Mouse (Mus musculus): ENCODE results near the gene Gm3618. TPM values are rescaled to one million over a fixed set of nuclear protein-coding genes. Genes with fewer than 3 reads are reported as not detected.

Gm3618 gene
- not detected for polyA plus RNA-seq (2014; fragmentation: Illumina TruSeq; extraction: RNeasy Lipid Tissue Mini Kit (QIAGEN cat#74804); ENCODE audit: low read depth, low replicate concordance)

GRCm38 (mm10) chr14:6343578-6343977 is at the start of gene Gm3618:
Gene Gm3618, minus strand, starts transcription at chr14:6343678.

GRCm38 (mm10) chr14:6390219-6390618 is 46.7 kb upstream of the Gm3618 start, which contains the start of gene Gm16440:
Gene Gm16440, minus strand, starts transcription at chr14:6390319.

GRCm38 (mm10) chr14:6304743-6305142 is 38.7 kb downstream of the Gm3618 start, which contains the start of gene Gm21103:
Gene Gm21103, minus strand, starts transcription at chr14:6304843.

GRCm38 (mm10) chr14:6286931-6287715 is 56.4 kb downstream of the Gm3618 start, which contains the start of gene Gm3411:
Gene Gm3411, minus strand, starts transcription at chr14:6287250.

Other genes with a start within 250 kb of the Gm3618 start
- 0.53 TPM for gene Gm8206, start 249.7 kb downstream of the Gm3618 start, polyA plus RNA-seq (2014; fragmentation: Illumina TruSeq; extraction: RNeasy Lipid Tissue Mini Kit (QIAGEN cat#74804); ENCODE audit: low read depth, low replicate concordance)
- not detected for gene Gm3468, start 235.0 kb downstream of the Gm3618 start, polyA plus RNA-seq (2014; fragmentation: Illumina TruSeq; extraction: RNeasy Lipid Tissue Mini Kit (QIAGEN cat#74804); ENCODE audit: low read depth, low replicate concordance)
- gene Gm3476, start 217.9 kb downstream of the Gm3618 start, polyA plus RNA-seq (2014; fragmentation: Illumina TruSeq; extraction: RNeasy Lipid Tissue Mini Kit (QIAGEN cat#74804); ENCODE audit: low read depth, low replicate concordance): not detected
- not detected for gene Gm21560, start 124.4 kb downstream of the Gm3618 start, polyA plus RNA-seq (2014; fragmentation: Illumina TruSeq; extraction: RNeasy Lipid Tissue Mini Kit (QIAGEN cat#74804); ENCODE audit: low read depth, low replicate concordance)
- 1.9 TPM for gene Gm3411, start 56.4 kb downstream of the Gm3618 start, polyA plus RNA-seq (2014; fragmentation: Illumina TruSeq; extraction: RNeasy Lipid Tissue Mini Kit (QIAGEN cat#74804); ENCODE audit: low read depth, low replicate concordance)
- gene Gm21103, start 38.8 kb downstream of the Gm3618 start, polyA plus RNA-seq (2014; fragmentation: Illumina TruSeq; extraction: RNeasy Lipid Tissue Mini Kit (QIAGEN cat#74804); ENCODE audit: low read depth, low replicate concordance): not detected
- not detected for gene Gm16440, start 46.6 kb upstream of the Gm3618 start, polyA plus RNA-seq (2014; fragmentation: Illumina TruSeq; extraction: RNeasy Lipid Tissue Mini Kit (QIAGEN cat#74804); ENCODE audit: low read depth, low replicate concordance)
- not detected for gene Gm3591, start 68.8 kb upstream of the Gm3618 start, polyA plus RNA-seq (2014; fragmentation: Illumina TruSeq; extraction: RNeasy Lipid Tissue Mini Kit (QIAGEN cat#74804); ENCODE audit: low read depth, low replicate concordance)
- not detected for gene Gm3594, start 100.9 kb upstream of the Gm3618 start, polyA plus RNA-seq (2014; fragmentation: Illumina TruSeq; extraction: RNeasy Lipid Tissue Mini Kit (QIAGEN cat#74804); ENCODE audit: low read depth, low replicate concordance)
- not detected for gene Gm8356, start 193.6 kb upstream of the Gm3618 start, polyA plus RNA-seq (2014; fragmentation: Illumina TruSeq; extraction: RNeasy Lipid Tissue Mini Kit (QIAGEN cat#74804); ENCODE audit: low read depth, low replicate concordance)
- not detected for gene Gm3629, start 246.9 kb upstream of the Gm3618 start, polyA plus RNA-seq (2014; fragmentation: Illumina TruSeq; extraction: RNeasy Lipid Tissue Mini Kit (QIAGEN cat#74804); ENCODE audit: low read depth, low replicate concordance)

Data from kidney, adult 10 weeks (tissue).